Mouse (Mus musculus): ENCODE results near the gene Map3k4. TPM values are rescaled to one million over a fixed set of nuclear protein-coding genes. Genes with fewer than 3 reads are reported as not detected.

Map3k4 gene
- polyA plus RNA-seq, 1 experiment from 2014 or later: 28.4 TPM

DNA sequence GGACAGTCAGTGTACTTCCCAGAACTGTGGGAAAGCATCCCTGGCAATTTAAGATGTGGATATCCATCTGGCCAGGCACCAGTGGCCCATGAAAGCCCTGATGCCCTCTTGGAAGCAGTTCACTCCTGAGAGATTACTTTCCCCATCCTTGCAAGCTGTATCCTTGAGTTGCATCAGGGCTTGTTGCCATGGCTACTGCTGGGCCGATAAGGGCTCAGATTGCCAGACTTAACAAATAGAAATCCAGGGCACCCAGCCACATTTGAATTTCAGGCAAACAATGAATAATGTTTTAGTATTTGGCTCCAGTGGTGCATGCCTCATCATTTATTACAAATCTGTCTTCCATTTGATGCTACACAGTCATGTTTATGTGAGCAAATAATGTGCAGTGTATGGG is 130.8 kb downstream of the Map3k4 start:
- ATAC-seq (replicated peaks; ENCODE audit: low FRiP score) (no peak), DNase-seq (ENCODE audit: low spot score) (no peak)
- Histone ChIP-seq H3K9ac (ENCODE audit: low read depth, low read length) (no peak overlapping the region), H3K27ac (ENCODE audit: low read depth, low read length) (no peak overlapping the region), H3K27me3 (replicated peaks; ENCODE audit: control insufficient read depth, insufficient read depth, low read length) (no peaks in the 10 kb centered on the region), H3K4me2 (no peak overlapping the region), H3K4me1 (replicated peaks; ENCODE audit: control insufficient read depth, insufficient read depth, low read length) (peaks cover 37% of the 10 kb centered on the region), H3K9me3 (ENCODE audit: control insufficient read depth, low read length) (no peaks in the 10 kb centered on the region), H3K4me3 (ENCODE audit: low read depth, low read length) (no peak overlapping the region), H3K36me3 (ENCODE audit: control insufficient read depth, insufficient read depth, low read length) (no peaks in the 10 kb centered on the region; the same call in 1 of the 2 replicates)
- 60% methylated on average over 1 of the region's 1 CpGs for WGBS

DNA sequence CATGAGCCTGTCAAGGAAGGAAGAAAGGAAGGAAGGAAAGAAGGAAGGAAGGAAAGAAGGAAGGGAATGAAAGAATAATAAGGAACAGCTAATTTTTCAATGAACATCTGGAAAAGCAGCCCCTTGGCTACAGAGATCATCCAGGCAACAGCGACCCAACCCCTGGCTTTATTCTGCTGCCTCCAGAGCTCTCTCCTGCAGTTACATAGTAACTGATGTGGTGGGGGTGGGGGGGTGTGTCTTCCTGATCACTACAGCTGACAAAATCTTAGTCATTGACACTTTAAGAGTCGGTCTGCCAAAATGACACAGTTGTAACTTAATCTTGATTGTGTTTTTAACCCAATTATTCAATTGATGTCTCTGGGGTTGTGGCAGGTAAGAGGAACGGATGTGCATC is 132.3 kb downstream of the Map3k4 start:
- DNase-seq (ENCODE audit: low spot score) (no peak), ATAC-seq (replicated peaks; ENCODE audit: low FRiP score) (peak; percentile 56)
- no peaks in the 10 kb centered on the region; the same call in 1 of the 2 replicates for H3K36me3 ChIP-seq (ENCODE audit: control insufficient read depth, insufficient read depth, low read length)
- 78% methylated on average over 3 of the region's 3 CpGs for WGBS
- no peaks in the 10 kb centered on the region for H3K9me3 ChIP-seq (ENCODE audit: control insufficient read depth, low read length)
- H3K4me3 ChIP-seq (ENCODE audit: low read depth, low read length): no peak overlapping the region
- peak overlapping the region; percentile 47 for H3K4me2 ChIP-seq
- peak overlapping the region; percentile 88 for H3K27ac ChIP-seq (ENCODE audit: low read depth, low read length)
- peaks cover 37% of the 10 kb centered on the region for H3K4me1 ChIP-seq (replicated peaks; ENCODE audit: control insufficient read depth, insufficient read depth, low read length)
- no peaks in the 10 kb centered on the region for H3K27me3 ChIP-seq (replicated peaks; ENCODE audit: control insufficient read depth, insufficient read depth, low read length)
- peak overlapping the region; percentile 17 for H3K9ac ChIP-seq (ENCODE audit: low read depth, low read length)

DNA sequence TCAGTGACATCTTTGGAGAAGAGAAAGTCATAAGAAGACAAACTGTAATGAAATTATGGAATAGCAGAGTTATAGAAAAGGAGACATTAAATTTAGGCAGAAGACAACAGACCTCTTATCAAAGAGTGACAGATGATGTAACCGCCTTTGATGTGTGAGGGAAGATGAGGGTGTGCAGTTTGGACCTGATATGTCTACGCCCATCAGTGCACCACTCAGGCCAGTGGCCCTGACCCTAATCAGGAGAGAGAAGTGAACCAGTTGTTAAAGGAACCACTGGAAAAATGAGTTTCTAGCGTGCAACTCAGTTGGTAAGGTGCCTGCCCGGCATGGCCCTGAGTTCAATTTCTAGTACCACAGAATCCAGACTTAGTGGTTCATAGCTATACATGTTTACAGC is 132.7 kb downstream of the Map3k4 start:
- Histone ChIP-seq H3K27me3 (replicated peaks; ENCODE audit: control insufficient read depth, insufficient read depth, low read length) (no peaks in the 10 kb centered on the region), H3K9me3 (ENCODE audit: control insufficient read depth, low read length) (no peaks in the 10 kb centered on the region), H3K27ac (ENCODE audit: low read depth, low read length) (peak overlapping the region; percentile 88), H3K9ac (ENCODE audit: low read depth, low read length) (peak overlapping the region; percentile 42), H3K4me2 (peak overlapping the region; percentile 47), H3K4me3 (ENCODE audit: low read depth, low read length) (no peak overlapping the region), H3K4me1 (replicated peaks; ENCODE audit: control insufficient read depth, insufficient read depth, low read length) (peaks cover 37% of the 10 kb centered on the region), H3K36me3 (ENCODE audit: control insufficient read depth, insufficient read depth, low read length) (no peaks in the 10 kb centered on the region; the same call in 1 of the 2 replicates)
- 49% methylated on average over 4 of the region's 4 CpGs for WGBS
- DNase-seq (ENCODE audit: low spot score) (no peak), ATAC-seq (replicated peaks; ENCODE audit: low FRiP score) (peak; percentile 97)

DNA sequence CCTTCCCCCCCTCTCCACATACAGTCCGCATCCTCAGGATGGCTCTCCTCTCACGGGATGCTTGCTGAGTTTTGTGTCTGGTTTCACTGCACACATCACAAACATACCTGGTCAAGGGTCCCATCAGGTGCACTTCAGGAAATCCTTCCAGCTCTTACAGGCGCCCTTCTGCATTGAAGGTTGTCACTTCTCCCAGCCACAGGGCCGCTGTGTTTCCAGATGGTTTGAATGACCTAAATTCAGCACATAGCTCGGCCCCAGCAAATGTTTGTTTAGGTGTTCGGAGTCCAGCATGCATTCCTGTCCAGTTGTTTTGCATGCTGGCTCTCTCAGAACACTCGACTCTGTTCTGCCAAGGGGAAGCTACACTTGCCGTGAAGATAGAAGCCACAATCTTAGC is 134.3 kb downstream of the Map3k4 start:
- H3K4me2 ChIP-seq: no peak overlapping the region
- DNase-seq (ENCODE audit: low spot score): no peak
- H3K9ac ChIP-seq (ENCODE audit: low read depth, low read length): no peak overlapping the region
- no peak for ATAC-seq (replicated peaks; ENCODE audit: low FRiP score)
- peaks cover 39% of the 10 kb centered on the region for H3K4me1 ChIP-seq (replicated peaks; ENCODE audit: control insufficient read depth, insufficient read depth, low read length)
- H3K27ac ChIP-seq (ENCODE audit: low read depth, low read length): no peak overlapping the region
- no peaks in the 10 kb centered on the region for H3K9me3 ChIP-seq (ENCODE audit: control insufficient read depth, low read length)
- H3K4me3 ChIP-seq (ENCODE audit: low read depth, low read length): no peak overlapping the region
- H3K36me3 ChIP-seq (ENCODE audit: control insufficient read depth, insufficient read depth, low read length): no peaks in the 10 kb centered on the region; the same call in 1 of the 2 replicates
- WGBS: 81% methylated on average over 8 of the region's 8 CpGs
- H3K27me3 ChIP-seq (replicated peaks; ENCODE audit: control insufficient read depth, insufficient read depth, low read length): no peaks in the 10 kb centered on the region

DNA sequence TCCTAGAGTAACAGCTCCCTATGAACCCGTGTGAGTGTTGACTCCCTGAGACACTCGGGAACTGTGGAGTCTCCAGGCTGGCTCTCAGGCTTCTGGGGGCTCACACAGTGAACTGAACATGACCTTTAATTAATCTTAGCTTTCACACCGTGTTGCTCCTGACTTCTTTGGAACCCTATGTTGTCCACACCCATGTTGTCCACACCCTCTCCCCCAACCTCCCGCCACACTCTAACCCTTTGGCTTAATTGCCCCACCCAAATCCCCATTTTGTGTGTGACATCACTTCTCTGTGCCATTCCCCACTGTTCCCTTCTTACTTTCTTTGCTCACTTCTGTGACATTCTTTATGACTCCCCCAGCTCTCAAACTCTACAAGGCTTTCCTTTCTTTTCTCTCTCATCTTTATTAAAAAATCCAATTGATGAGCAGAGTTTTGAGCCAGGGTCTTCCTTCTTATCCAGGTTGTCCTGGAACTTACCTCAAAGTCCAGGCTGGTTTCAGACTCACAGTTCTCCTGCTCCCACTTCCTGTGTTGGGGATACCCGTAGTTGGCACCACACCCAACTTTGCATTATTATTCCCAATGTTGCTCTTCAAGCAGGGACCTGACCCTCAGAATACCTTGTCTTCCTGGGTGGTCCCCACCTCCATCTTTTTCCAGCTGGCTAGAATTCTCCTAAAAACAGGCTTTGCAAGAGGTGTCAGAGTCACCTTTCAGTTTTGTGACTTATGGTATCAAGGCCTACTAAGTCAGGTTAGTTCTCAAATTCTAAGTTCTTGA is 135.7 kb downstream of the Map3k4 start:
- Histone ChIP-seq H3K27ac (ENCODE audit: low read depth, low read length) (peak overlapping the region; percentile 39; the same call in 1 of the 2 replicates), H3K4me3 (ENCODE audit: low read depth, low read length) (no peak overlapping the region), H3K9ac (ENCODE audit: low read depth, low read length) (0 out of 2 replicates have a peak overlapping the region, but pooled peaks have one; percentile 12), H3K4me2 (no peak overlapping the region), H3K36me3 (ENCODE audit: control insufficient read depth, insufficient read depth, low read length) (no peaks in the 10 kb centered on the region; the same call in 1 of the 2 replicates), H3K27me3 (replicated peaks; ENCODE audit: control insufficient read depth, insufficient read depth, low read length) (no peaks in the 10 kb centered on the region), H3K9me3 (ENCODE audit: control insufficient read depth, low read length) (no peaks in the 10 kb centered on the region), H3K4me1 (replicated peaks; ENCODE audit: control insufficient read depth, insufficient read depth, low read length) (peaks cover 41% of the 10 kb centered on the region)
- peak; percentile 48 for ATAC-seq (replicated peaks; ENCODE audit: low FRiP score)
- WGBS: 63% methylated on average over 5 of the region's 5 CpGs
- DNase-seq (ENCODE audit: low spot score): no peak

DNA sequence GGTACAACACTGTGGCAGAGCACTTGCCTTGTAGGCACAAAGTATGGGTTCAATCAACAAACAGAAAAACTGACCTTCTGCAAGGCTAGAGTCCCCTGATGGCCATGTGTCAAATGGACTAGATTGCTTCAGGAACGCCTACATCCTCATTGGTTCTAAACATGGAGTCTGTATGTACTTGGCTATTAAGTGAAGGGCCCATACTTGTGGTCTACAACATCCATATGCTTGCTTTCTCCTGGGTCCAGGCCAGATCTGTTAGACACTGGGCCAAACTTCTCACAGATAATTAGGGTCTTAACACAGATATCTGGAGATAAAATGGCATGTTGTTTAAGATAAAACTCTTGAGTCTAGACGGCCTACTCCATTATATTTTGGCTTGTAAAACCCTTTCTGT is 138.8 kb downstream of the Map3k4 start:
- no peak overlapping the region for H3K4me3 ChIP-seq (ENCODE audit: low read depth, low read length)
- no peak for ATAC-seq (replicated peaks; ENCODE audit: low FRiP score)
- no peaks in the 10 kb centered on the region for H3K27me3 ChIP-seq (replicated peaks; ENCODE audit: control insufficient read depth, insufficient read depth, low read length)
- no peak overlapping the region for H3K9ac ChIP-seq (ENCODE audit: low read depth, low read length)
- peaks cover 17% of the 10 kb centered on the region for H3K4me1 ChIP-seq (replicated peaks; ENCODE audit: control insufficient read depth, insufficient read depth, low read length)
- H3K9me3 ChIP-seq (ENCODE audit: control insufficient read depth, low read length): no peaks in the 10 kb centered on the region; the same call in 1 of the 2 replicates
- no peak overlapping the region for H3K27ac ChIP-seq (ENCODE audit: low read depth, low read length)
- WGBS: 76% methylated on average over 2 of the region's 2 CpGs
- 0 out of 2 replicates have a peak, but pooled peaks cover under 1% of the 10 kb centered on the region for H3K36me3 ChIP-seq (ENCODE audit: control insufficient read depth, insufficient read depth, low read length)
- DNase-seq (ENCODE audit: low spot score): no peak
- H3K4me2 ChIP-seq: no peak overlapping the region

DNA sequence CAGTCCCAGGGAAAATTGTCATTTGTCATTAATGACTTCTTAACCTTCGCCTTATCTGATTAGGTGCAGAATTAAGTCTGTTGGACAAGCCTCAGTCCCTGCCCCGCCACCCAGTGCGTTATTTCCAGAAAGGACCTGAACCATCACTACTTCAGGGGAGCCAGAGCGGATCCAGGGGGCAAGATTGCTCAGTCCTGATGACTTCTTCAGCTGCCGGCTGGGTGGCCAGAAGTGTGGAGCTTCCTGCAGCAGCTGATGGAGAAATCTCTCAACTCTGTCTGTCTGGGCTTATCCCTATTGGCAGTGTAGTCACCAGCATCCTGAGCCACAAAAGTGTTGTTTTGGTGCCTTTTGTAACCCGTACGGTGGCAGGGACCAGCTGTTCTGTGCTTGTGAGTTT is 139.3 kb downstream of the Map3k4 start:
- H3K27ac ChIP-seq (ENCODE audit: low read depth, low read length): no peak overlapping the region

More for the DNA sequence above, 139.3 kb downstream of the Map3k4 start:
- no peak overlapping the region for H3K4me3 ChIP-seq (ENCODE audit: low read depth, low read length)
- no peak overlapping the region for H3K9ac ChIP-seq (ENCODE audit: low read depth, low read length)
- H3K4me1 ChIP-seq (replicated peaks; ENCODE audit: control insufficient read depth, insufficient read depth, low read length): peaks cover 15% of the 10 kb centered on the region
- H3K4me2 ChIP-seq: no peak overlapping the region
- 84% methylated on average over 7 of the region's 7 CpGs for WGBS
- no peaks in the 10 kb centered on the region for H3K27me3 ChIP-seq (replicated peaks; ENCODE audit: control insufficient read depth, insufficient read depth, low read length)
- DNase-seq (ENCODE audit: low spot score) (no peak), ATAC-seq (replicated peaks; ENCODE audit: low FRiP score) (no peak)
- H3K36me3 ChIP-seq (ENCODE audit: control insufficient read depth, insufficient read depth, low read length): 0 out of 2 replicates have a peak, but pooled peaks cover 4% of the 10 kb centered on the region
- H3K9me3 ChIP-seq (ENCODE audit: control insufficient read depth, low read length): no peaks in the 10 kb centered on the region; the same call in 1 of the 2 replicates
